Mouse (Mus musculus) hindlimb bud, embryonic 11.5 days (tissue): ENCODE results near the gene Ehhadh.

Experiments
- DNase-seq: peaks from one replicate; pipeline ENCODE4 v3.0.0-alpha.2; 2012; ENCODE audit warnings: low read depth, low spot score; ENCODE audit errors: extremely low spot score

Ehhadh gene

GRCm38 (mm10) chr16:21741542-21741941 lies 46.1 kb downstream of the Ehhadh start:
- no peak for DNase-seq

- DNase-seq, result no peak
Measured at GRCm38 (mm10) chr16:21735638-21736037, 52.0 kb downstream of the Ehhadh start.

GRCm38 (mm10) chr16:21727897-21728364 lies 59.7 kb downstream of the Ehhadh start:
- peak; percentile 66 for DNase-seq

GRCm38 (mm10) chr16:21727421-21727820 lies 60.2 kb downstream of the Ehhadh start:
- DNase-seq, result no peak

GRCm38 (mm10) chr16:21724261-21724660 lies 63.3 kb downstream of the Ehhadh start:
- no peak for DNase-seq

- no peak for DNase-seq
Measured at GRCm38 (mm10) chr16:21719770-21720169, 67.8 kb downstream of the Ehhadh start.

GRCm38 (mm10) chr16:21714516-21714915 lies 73.1 kb downstream of the Ehhadh start:
- DNase-seq, result no peak
